Mouse (Mus musculus): ENCODE data around the gene Sergef. TPM values are rescaled to one million over a fixed set of nuclear protein-coding genes. Genes with fewer than 3 reads are reported as not detected.

Gene Sergef
- polyA plus RNA-seq, 1 experiment from 2014 or later: 11.6 TPM

DNA sequence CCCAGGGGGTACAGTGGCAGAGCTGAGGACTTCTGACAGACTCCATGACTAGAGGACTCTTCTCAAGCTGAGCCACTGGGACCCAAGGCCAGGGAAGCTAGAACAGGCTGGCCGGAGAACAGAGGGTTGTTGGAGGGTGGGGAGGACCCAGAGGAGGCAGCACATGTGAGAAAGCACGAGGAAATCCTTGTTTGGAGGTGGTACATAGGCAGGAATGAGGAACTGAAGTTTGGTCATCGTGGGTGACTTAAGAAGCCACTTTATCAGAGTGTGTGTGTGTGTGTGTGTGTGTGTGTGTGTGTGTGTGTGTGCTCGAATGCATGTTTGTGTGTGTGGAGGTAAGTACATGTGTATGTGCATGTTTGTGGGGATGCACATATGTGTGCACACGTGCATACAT, 108.3 kb downstream of the Sergef start:
- Histone ChIP-seq H3K4me3 (ENCODE audit: low read depth, low read length) (no peak overlapping the region), H3K4me2 (ENCODE audit: low read depth, low read length) (no peak overlapping the region), H3K36me3 (replicated peaks; ENCODE audit: control insufficient read depth, insufficient read depth, low read depth, low read length) (no peaks in the 10 kb centered on the region), H3K9me3 (replicated peaks; ENCODE audit: control insufficient read depth, low read length) (no peaks in the 10 kb centered on the region), H3K27me3 (ENCODE audit: control insufficient read depth, insufficient read depth, low read length) (no peaks in the 10 kb centered on the region), H3K9ac (replicated peaks; ENCODE audit: low read length) (no peak overlapping the region), H3K4me1 (ENCODE audit: control insufficient read depth, insufficient read depth, low read length) (no peaks in the 10 kb centered on the region), H3K27ac (replicated peaks; ENCODE audit: low read depth, low read length) (no peak overlapping the region)
- no peak for DNase-seq (ENCODE audit: low spot score)
- WGBS: 87% methylated on average over 5 of the region's 5 CpGs
- no peak for ATAC-seq (replicated peaks; ENCODE audit: insufficient number of reproducible peaks, low FRiP score, low TSS enrichment, low read depth)

DNA sequence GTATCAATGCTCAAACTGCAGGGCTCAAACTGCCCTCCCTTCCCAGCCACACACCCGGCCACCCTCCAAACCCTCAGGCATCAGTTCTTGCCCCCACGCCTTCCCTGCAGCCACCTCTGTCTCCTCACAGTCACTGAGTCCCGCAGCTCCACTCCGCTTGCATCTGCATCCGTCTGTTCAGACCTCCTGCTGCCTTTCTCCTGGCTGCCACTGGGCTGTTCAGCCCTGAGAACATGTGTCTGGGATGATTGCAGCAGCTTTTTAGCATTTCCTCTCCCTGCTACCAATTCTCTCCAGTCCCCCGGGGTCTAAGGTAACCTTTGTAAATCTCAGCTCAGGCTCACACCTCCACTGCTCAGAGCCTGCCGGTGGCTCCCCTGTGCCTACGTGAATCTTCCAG, 109.7 kb downstream of the Sergef start:
- Histone ChIP-seq H3K9ac (replicated peaks; ENCODE audit: low read length) (no peak overlapping the region), H3K9me3 (replicated peaks; ENCODE audit: control insufficient read depth, low read length) (no peaks in the 10 kb centered on the region), H3K36me3 (replicated peaks; ENCODE audit: control insufficient read depth, insufficient read depth, low read depth, low read length) (no peaks in the 10 kb centered on the region), H3K4me2 (ENCODE audit: low read depth, low read length) (no peak overlapping the region), H3K4me1 (ENCODE audit: control insufficient read depth, insufficient read depth, low read length) (no peaks in the 10 kb centered on the region), H3K27me3 (ENCODE audit: control insufficient read depth, insufficient read depth, low read length) (no peaks in the 10 kb centered on the region), H3K4me3 (ENCODE audit: low read depth, low read length) (no peak overlapping the region), H3K27ac (replicated peaks; ENCODE audit: low read depth, low read length) (no peak overlapping the region)
- WGBS: 65% methylated on average over 8 of the region's 8 CpGs
- ATAC-seq (replicated peaks; ENCODE audit: insufficient number of reproducible peaks, low FRiP score, low TSS enrichment, low read depth) (no peak), DNase-seq (ENCODE audit: low spot score) (no peak)

DNA sequence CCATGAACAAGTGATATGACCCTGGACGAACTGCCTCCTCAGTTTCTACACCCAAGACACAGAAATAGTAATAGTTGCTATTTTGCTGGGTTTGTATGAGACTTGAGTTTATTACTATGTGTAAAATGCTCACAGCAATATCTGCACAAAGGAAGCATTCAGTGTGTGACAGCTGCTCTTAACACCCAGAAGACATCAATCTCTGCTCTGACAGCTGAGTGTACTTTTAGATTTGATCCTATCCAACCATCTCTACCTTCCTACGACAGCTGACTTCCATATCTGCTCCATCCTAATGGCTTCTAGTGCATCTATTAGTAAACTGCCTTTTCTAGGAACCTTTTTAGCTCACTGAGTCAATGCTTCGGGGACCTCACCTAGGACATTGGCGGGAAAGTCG, 110.3 kb downstream of the Sergef start:
- 88% methylated on average over 5 of the region's 5 CpGs for WGBS
- Histone ChIP-seq H3K27ac (replicated peaks; ENCODE audit: low read depth, low read length) (no peak overlapping the region), H3K4me1 (ENCODE audit: control insufficient read depth, insufficient read depth, low read length) (no peaks in the 10 kb centered on the region), H3K4me3 (ENCODE audit: low read depth, low read length) (no peak overlapping the region), H3K9ac (replicated peaks; ENCODE audit: low read length) (no peak overlapping the region), H3K9me3 (replicated peaks; ENCODE audit: control insufficient read depth, low read length) (no peaks in the 10 kb centered on the region), H3K36me3 (replicated peaks; ENCODE audit: control insufficient read depth, insufficient read depth, low read depth, low read length) (no peaks in the 10 kb centered on the region), H3K4me2 (ENCODE audit: low read depth, low read length) (no peak overlapping the region), H3K27me3 (ENCODE audit: control insufficient read depth, insufficient read depth, low read length) (no peaks in the 10 kb centered on the region)
- DNase-seq (ENCODE audit: low spot score) (no peak), ATAC-seq (replicated peaks; ENCODE audit: insufficient number of reproducible peaks, low FRiP score, low TSS enrichment, low read depth) (no peak)

DNA sequence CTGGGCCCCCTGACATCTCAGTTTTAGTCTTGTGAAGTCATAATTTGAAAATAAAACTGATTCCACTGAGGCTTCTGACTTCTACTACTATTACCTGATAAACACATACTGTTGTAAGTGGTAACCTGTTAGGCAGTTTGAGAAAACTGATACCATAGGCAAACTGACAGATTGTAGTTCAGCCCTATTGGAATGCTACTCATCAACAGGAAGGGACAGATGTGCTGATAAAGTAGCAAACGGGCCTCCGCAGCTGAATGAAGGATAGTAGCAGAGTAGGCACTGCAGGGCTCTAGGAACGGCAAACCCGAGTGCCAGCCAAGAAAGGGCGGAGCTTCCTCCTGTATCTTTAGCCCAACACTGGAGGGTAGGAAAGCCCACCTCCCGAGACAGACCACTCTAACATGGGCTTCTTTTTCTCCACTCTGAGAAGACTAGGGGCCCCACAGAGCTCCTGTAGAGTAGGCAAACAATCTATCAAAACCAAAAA, 112.9 kb downstream of the Sergef start:
- Histone ChIP-seq H3K4me3 (ENCODE audit: low read depth, low read length) (no peak overlapping the region), H3K27me3 (ENCODE audit: control insufficient read depth, insufficient read depth, low read length) (no peaks in the 10 kb centered on the region), H3K9ac (replicated peaks; ENCODE audit: low read length) (no peak overlapping the region), H3K27ac (replicated peaks; ENCODE audit: low read depth, low read length) (no peak overlapping the region), H3K9me3 (replicated peaks; ENCODE audit: control insufficient read depth, low read length) (no peaks in the 10 kb centered on the region), H3K36me3 (replicated peaks; ENCODE audit: control insufficient read depth, insufficient read depth, low read depth, low read length) (no peaks in the 10 kb centered on the region), H3K4me2 (ENCODE audit: low read depth, low read length) (no peak overlapping the region), H3K4me1 (ENCODE audit: control insufficient read depth, insufficient read depth, low read length) (no peaks in the 10 kb centered on the region)
- DNase-seq (ENCODE audit: low spot score) (no peak), ATAC-seq (replicated peaks; ENCODE audit: insufficient number of reproducible peaks, low FRiP score, low TSS enrichment, low read depth) (no peak)
- WGBS: 68% methylated on average over 6 of the region's 6 CpGs

DNA sequence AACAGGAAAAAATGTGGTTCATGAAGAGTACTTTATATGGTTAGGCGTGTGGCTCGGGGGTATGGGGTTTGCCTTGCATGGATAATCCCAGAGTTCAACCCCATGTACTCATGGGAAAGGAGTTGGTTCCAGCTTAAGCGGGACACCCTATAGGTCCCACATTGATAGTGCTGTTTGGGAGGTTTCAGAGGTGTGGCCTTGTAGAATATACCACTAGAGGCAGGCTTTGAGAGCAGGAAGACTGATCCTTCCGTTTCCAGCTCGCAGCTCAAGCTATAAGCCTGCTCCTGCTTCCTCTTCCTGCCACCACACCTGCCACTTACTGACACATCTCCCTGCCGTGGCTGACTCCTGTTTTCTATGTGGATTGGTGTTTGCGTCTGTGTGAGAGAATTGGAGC, 116.4 kb downstream of the Sergef start:
- Histone ChIP-seq H3K4me3 (ENCODE audit: low read depth, low read length) (no peak overlapping the region), H3K36me3 (replicated peaks; ENCODE audit: control insufficient read depth, insufficient read depth, low read depth, low read length) (no peaks in the 10 kb centered on the region), H3K9me3 (replicated peaks; ENCODE audit: control insufficient read depth, low read length) (no peaks in the 10 kb centered on the region), H3K4me2 (ENCODE audit: low read depth, low read length) (no peak overlapping the region), H3K27me3 (ENCODE audit: control insufficient read depth, insufficient read depth, low read length) (no peaks in the 10 kb centered on the region), H3K4me1 (ENCODE audit: control insufficient read depth, insufficient read depth, low read length) (no peaks in the 10 kb centered on the region), H3K27ac (replicated peaks; ENCODE audit: low read depth, low read length) (no peak overlapping the region), H3K9ac (replicated peaks; ENCODE audit: low read length) (no peak overlapping the region)
- WGBS: 75% methylated on average over 7 of the region's 7 CpGs
- DNase-seq (ENCODE audit: low spot score) (no peak), ATAC-seq (replicated peaks; ENCODE audit: insufficient number of reproducible peaks, low FRiP score, low TSS enrichment, low read depth) (no peak)

DNA sequence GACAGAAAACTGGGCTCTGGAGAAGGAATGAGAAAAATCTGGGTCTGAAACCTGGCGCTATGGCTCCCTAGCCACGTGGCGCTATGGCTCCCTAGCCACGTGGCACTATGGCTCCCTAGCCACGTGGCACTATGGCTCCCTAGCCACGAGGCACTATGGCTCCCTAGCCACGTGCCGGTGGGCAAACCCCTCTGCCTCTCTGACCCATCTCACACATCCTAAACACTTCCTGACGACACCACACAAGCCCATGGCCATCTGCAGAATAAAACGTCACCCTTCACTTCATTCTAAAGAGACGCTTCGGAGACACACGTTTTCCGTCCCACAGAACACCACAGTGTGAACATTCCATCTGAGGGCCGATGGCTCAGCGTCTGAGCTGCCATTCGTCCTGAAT, 117.8 kb downstream of the Sergef start:
- H3K4me1 ChIP-seq (ENCODE audit: control insufficient read depth, insufficient read depth, low read length): no peaks in the 10 kb centered on the region
- H3K27me3 ChIP-seq (ENCODE audit: control insufficient read depth, insufficient read depth, low read length): no peaks in the 10 kb centered on the region
- no peak overlapping the region for H3K27ac ChIP-seq (replicated peaks; ENCODE audit: low read depth, low read length)
- no peak overlapping the region for H3K9ac ChIP-seq (replicated peaks; ENCODE audit: low read length)
- H3K4me2 ChIP-seq (ENCODE audit: low read depth, low read length): no peak overlapping the region
- WGBS: 94% methylated on average over 17 of the region's 17 CpGs
- ATAC-seq (replicated peaks; ENCODE audit: insufficient number of reproducible peaks, low FRiP score, low TSS enrichment, low read depth) (no peak), DNase-seq (ENCODE audit: low spot score) (no peak)
- no peaks in the 10 kb centered on the region for H3K36me3 ChIP-seq (replicated peaks; ENCODE audit: control insufficient read depth, insufficient read depth, low read depth, low read length)
- H3K4me3 ChIP-seq (ENCODE audit: low read depth, low read length): no peak overlapping the region
- no peaks in the 10 kb centered on the region for H3K9me3 ChIP-seq (replicated peaks; ENCODE audit: control insufficient read depth, low read length)

DNA sequence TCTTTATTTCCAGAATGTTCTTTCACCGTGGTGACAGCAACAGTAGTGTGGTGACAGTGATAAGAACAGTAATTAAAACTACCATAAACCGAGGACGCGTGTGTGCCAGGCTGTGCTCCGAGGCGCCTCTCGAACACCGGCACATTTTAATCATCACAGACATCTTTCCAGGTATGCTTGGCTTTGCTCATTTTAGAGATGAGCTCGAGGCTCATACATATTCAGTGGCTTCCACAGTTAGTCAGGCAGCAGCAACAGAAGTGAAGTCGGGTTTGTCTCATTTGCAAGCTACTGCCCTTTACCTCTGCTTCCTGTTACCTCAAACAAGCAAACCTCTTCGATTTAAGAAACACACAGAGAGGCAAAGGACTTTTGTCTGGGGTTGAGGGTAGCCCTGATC, 120.5 kb downstream of the Sergef start:
- H3K4me1 ChIP-seq (ENCODE audit: control insufficient read depth, insufficient read depth, low read length): no peaks in the 10 kb centered on the region
- no peak for ATAC-seq (replicated peaks; ENCODE audit: insufficient number of reproducible peaks, low FRiP score, low TSS enrichment, low read depth)
- no peak overlapping the region for H3K9ac ChIP-seq (replicated peaks; ENCODE audit: low read length)
- 83% methylated on average over 11 of the region's 11 CpGs for WGBS
- H3K4me3 ChIP-seq (ENCODE audit: low read depth, low read length): no peak overlapping the region
- no peak overlapping the region for H3K27ac ChIP-seq (replicated peaks; ENCODE audit: low read depth, low read length)
- DNase-seq (ENCODE audit: low spot score): no peak
- no peak overlapping the region for H3K4me2 ChIP-seq (ENCODE audit: low read depth, low read length)
- H3K36me3 ChIP-seq (replicated peaks; ENCODE audit: control insufficient read depth, insufficient read depth, low read depth, low read length): no peaks in the 10 kb centered on the region
- H3K9me3 ChIP-seq (replicated peaks; ENCODE audit: control insufficient read depth, low read length): no peaks in the 10 kb centered on the region
- no peaks in the 10 kb centered on the region for H3K27me3 ChIP-seq (ENCODE audit: control insufficient read depth, insufficient read depth, low read length)

DNA sequence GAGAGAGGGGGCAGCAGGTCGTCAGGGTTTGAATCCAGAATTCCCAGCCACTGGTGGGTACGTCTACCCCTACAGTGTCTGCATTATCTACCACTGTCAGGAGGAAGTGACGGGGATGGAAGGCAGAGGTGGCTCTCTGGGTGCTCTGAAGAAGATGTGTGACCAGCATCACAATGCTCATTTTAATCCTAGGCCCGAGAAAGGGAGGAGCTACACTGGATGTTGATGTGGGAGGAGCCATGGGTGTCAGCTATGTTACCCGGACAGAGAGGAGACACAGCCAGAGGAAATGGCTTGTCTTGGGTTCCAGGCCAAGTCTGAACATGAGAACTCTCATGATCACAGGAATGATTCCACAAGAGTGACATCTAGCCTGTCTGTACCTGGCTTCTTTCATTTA, 122.4 kb downstream of the Sergef start:
- Histone ChIP-seq H3K27me3 (ENCODE audit: control insufficient read depth, insufficient read depth, low read length) (no peaks in the 10 kb centered on the region), H3K9me3 (replicated peaks; ENCODE audit: control insufficient read depth, low read length) (no peaks in the 10 kb centered on the region)
- 61% methylated on average over 5 of the region's 5 CpGs for WGBS

More for the DNA sequence above, 122.4 kb downstream of the Sergef start:
- no peaks in the 10 kb centered on the region for H3K4me1 ChIP-seq (ENCODE audit: control insufficient read depth, insufficient read depth, low read length)
- H3K4me2 ChIP-seq (ENCODE audit: low read depth, low read length): no peak overlapping the region
- H3K9ac ChIP-seq (replicated peaks; ENCODE audit: low read length): no peak overlapping the region
- H3K27ac ChIP-seq (replicated peaks; ENCODE audit: low read depth, low read length): no peak overlapping the region
- H3K36me3 ChIP-seq (replicated peaks; ENCODE audit: control insufficient read depth, insufficient read depth, low read depth, low read length): no peaks in the 10 kb centered on the region
- no peak overlapping the region for H3K4me3 ChIP-seq (ENCODE audit: low read depth, low read length)
- ATAC-seq (replicated peaks; ENCODE audit: insufficient number of reproducible peaks, low FRiP score, low TSS enrichment, low read depth) (no peak), DNase-seq (ENCODE audit: low spot score) (no peak)

Data from embryonic facial prominence, embryonic 11.5 days (tissue).